Comparison of ENCODE assay signal across 22 mouse cellular contexts in genomic region chr2:158828124-158828523, GRCm38 (mm10). TPM values are rescaled to one million over a fixed set of nuclear protein-coding genes. Genes with fewer than 3 reads are reported as not detected.
A peak's percentile ranks its signal among the peaks of the same experiment; 100 is the strongest.
DNase-seq lines count a peak whose midpoint lies in the region; ATAC-seq and TF ChIP-seq lines count a peak whose summit lies in the region.
"Had no signal": no experiment of that assay in that cellular context is flagged by ENCODE, and none has a peak within 500 bp of the region (broad histone marks: within the 10 kb centered on the region; RNA-seq: fewer than 3 reads in every experiment).

No protein-coding gene starts in this region.

- intact Hi-C loops in heart, adult 2 months (cut with DNase I), result no loop called here

- no peak overlapping the region for H3K4me2 ChIP-seq in heart, embryonic 11.5 days
- H3K4me2 ChIP-seq in liver, postnatal 0 days (ENCODE audit: low read depth, low read length), result no peak overlapping the region
- H3K4me2 ChIP-seq in liver, embryonic 11.5 days, result no peak overlapping the region
- no peak overlapping the region for H3K4me2 ChIP-seq in CH12.LX (ENCODE audit: insufficient read depth, low read depth, poor library complexity, severe bottlenecking)
- H3K4me2 ChIP-seq: hindbrain, embryonic 15.5 days; limb, embryonic 15.5 days; liver, embryonic 15.5 days; midbrain, embryonic 13.5 days had no signal

- no peak overlapping the region for H3K9ac ChIP-seq in heart, adult 2 months (ENCODE audit: low read depth, low read length)
- no peak overlapping the region for H3K9ac ChIP-seq in heart, embryonic 11.5 days (ENCODE audit: low read depth, low read length)
- no peak overlapping the region for H3K9ac ChIP-seq in liver, postnatal 0 days (replicated peaks)
- H3K9ac ChIP-seq in liver, embryonic 11.5 days (ENCODE audit: low read depth, low read length), result no peak overlapping the region
- H3K9ac ChIP-seq in CH12.LX (ENCODE audit: insufficient read depth, low read depth), result no peak overlapping the region
- H3K9ac ChIP-seq: forebrain, postnatal 0 days; hindbrain, embryonic 15.5 days; limb, embryonic 15.5 days; liver, embryonic 15.5 days; midbrain, embryonic 13.5 days had no signal

- no peak for ATAC-seq in heart, embryonic 11.5 days (replicated peaks; ENCODE audit: insufficient number of reproducible peaks, low FRiP score, low TSS enrichment)
- no peak for ATAC-seq in liver, postnatal 0 days
- no peak for ATAC-seq in liver, embryonic 11.5 days (replicated peaks; ENCODE audit: low FRiP score)
- no peak for ATAC-seq in erythroblast, adult 5-6 weeks (replicated peaks; ENCODE audit: low FRiP score, poor library complexity, severe bottlenecking)
- no peak for ATAC-seq in granulocyte monocyte progenitor cell, adult 5-6 weeks (replicated peaks; ENCODE audit: poor library complexity, severe bottlenecking)
- ATAC-seq: forebrain, postnatal 0 days; midbrain, embryonic 13.5 days had no signal

- TF ChIP-seq EP300 in heart, adult 2 months (IDR thresholded peaks at IDR 0.05; ENCODE audit: insufficient read depth, low read depth, low read length), result no peak
- TF ChIP-seq EP300 in liver, postnatal 0 days (IDR thresholded peaks at IDR 0.05; ENCODE audit: low read depth), result no peak
- TF ChIP-seq EP300 in CH12.LX (IDR thresholded peaks at IDR 0.05; ENCODE audit: low read length), result no peak

- no peak overlapping the region for H3K4me3 ChIP-seq in heart, adult 2 months
- no peak overlapping the region for H3K4me3 ChIP-seq in heart, embryonic 11.5 days (ENCODE audit: low read depth, low read length)
- no peak overlapping the region for H3K4me3 ChIP-seq in liver, postnatal 0 days (ENCODE audit: low read depth, low read length)
- no peak overlapping the region for H3K4me3 ChIP-seq in liver, embryonic 11.5 days (ENCODE audit: low read depth, low read length)
- H3K4me3 ChIP-seq in CH12.LX (replicated peaks in 1 of 3; ENCODE audit: low read depth in 2 of 3, low read length in 2 of 3, poor library complexity in 1 of 3), result no peak overlapping the region
- H3K4me3 ChIP-seq: embryonic facial prominence, embryonic 10.5 days; hindbrain, embryonic 15.5 days; limb, embryonic 15.5 days; liver, embryonic 15.5 days; midbrain, embryonic 13.5 days had no signal

- TF ChIP-seq CTCF in heart, adult 2 months (IDR thresholded peaks at IDR 0.05), result peak; percentile 30; the same call in 1 of the 2 replicates
- peak; percentile 20; the same call in 1 of the 2 replicates for TF ChIP-seq CTCF in liver, postnatal 0 days (IDR thresholded peaks at IDR 0.05; ENCODE audit: low read depth)
- TF ChIP-seq CTCF in CH12.LX (conservative IDR thresholded peaks at IDR 0.05 in 1 of 2, IDR thresholded peaks at IDR 0.05 in 1 of 2; ENCODE audit: low read depth in 2 of 2, low read length in 2 of 2), result peak in 1 of 2 experiments; percentile 57; a peak in 2 of 4 replicates

- H3K79me2 ChIP-seq in heart, adult 2 months (replicated peaks; ENCODE audit: control insufficient read depth, insufficient read depth, low read length), result no peaks in the 10 kb centered on the region
- H3K79me2 ChIP-seq in CH12.LX (replicated peaks; ENCODE audit: control insufficient read depth, extremely low read depth, insufficient read depth, poor library complexity, severe bottlenecking), result no peaks in the 10 kb centered on the region

- no peak for DNase-seq in heart, adult 2 months
- DNase-seq in liver, postnatal 0 days, result no peak
- no peak for DNase-seq in liver, embryonic 11.5 days (ENCODE audit: low spot score)
- DNase-seq in CH12.LX (ENCODE audit: extremely low read depth), result no peak
- DNase-seq in induced T-regulatory cell, adult 2 months (ENCODE audit: low read depth), result peak; percentile 6
- DNase-seq: adrenal gland, postnatal 25 days; B cell, adult 2 months; cerebellum, adult 9-11 months; forebrain, postnatal 0 days; gastrocnemius, postnatal 36 days; heart, postnatal 4 days; kidney, adult 11 months; kidney, postnatal 10 days; layer of hippocampus, postnatal 36 days had no signal

- in situ Hi-C loops in CH12.LX (cut with MboI; ENCODE audit: low pct_ligation_motif_present, low pct_unique_long_range_greater_than_20kb, low sequenced_read_pairs), result no loop called here

- no peaks in the 10 kb centered on the region for H3K9me3 ChIP-seq in heart, embryonic 11.5 days (replicated peaks; ENCODE audit: control insufficient read depth, low read length)
- no peaks in the 10 kb centered on the region for H3K9me3 ChIP-seq in liver, postnatal 0 days (ENCODE audit: low read length)
- no peaks in the 10 kb centered on the region for H3K9me3 ChIP-seq in liver, embryonic 11.5 days (ENCODE audit: control insufficient read depth, low read length)
- H3K9me3 ChIP-seq in CH12.LX (replicated peaks; ENCODE audit: low read length), result no peaks in the 10 kb centered on the region
- H3K9me3 ChIP-seq: embryonic facial prominence, embryonic 10.5 days; hindbrain, embryonic 15.5 days; limb, embryonic 15.5 days; liver, embryonic 15.5 days; midbrain, embryonic 13.5 days had no signal

- 86% methylated on average over 2 of the region's 2 CpGs for WGBS in heart, adult 2 months
- WGBS in heart, embryonic 11.5 days (ENCODE audit: insufficient replicate concordance), result 88% methylated on average over 2 of the region's 2 CpGs
- WGBS in liver, postnatal 0 days (ENCODE audit: insufficient replicate concordance), result 81% methylated on average over 2 of the region's 2 CpGs
- 82% methylated on average over 2 of the region's 2 CpGs for WGBS in liver, embryonic 11.5 days

- no peaks in the 10 kb centered on the region for H3K36me3 ChIP-seq in heart, adult 2 months (ENCODE audit: control insufficient read depth, insufficient read depth, low read length)
- H3K36me3 ChIP-seq in heart, embryonic 11.5 days (ENCODE audit: control insufficient read depth, insufficient read depth, low read length), result peaks cover 21% of the 10 kb centered on the region
- H3K36me3 ChIP-seq in liver, postnatal 0 days (replicated peaks; ENCODE audit: insufficient read depth, low read length), result peaks cover 29% of the 10 kb centered on the region
- peaks cover 15% of the 10 kb centered on the region for H3K36me3 ChIP-seq in liver, embryonic 11.5 days (ENCODE audit: control insufficient read depth, insufficient read depth, low read length)
- H3K36me3 ChIP-seq in CH12.LX (replicated peaks in 1 of 2; ENCODE audit: control insufficient read depth in 1 of 2, insufficient read depth in 1 of 2, low read length in 1 of 2), result peaks cover 62 to 94% of the 10 kb centered on the region in 2 experiments

- H3K27ac ChIP-seq in heart, adult 2 months, result no peak overlapping the region
- H3K27ac ChIP-seq in heart, embryonic 11.5 days (ENCODE audit: low read depth, low read length), result no peak overlapping the region
- no peak overlapping the region for H3K27ac ChIP-seq in liver, postnatal 0 days (ENCODE audit: low read depth)
- H3K27ac ChIP-seq in liver, embryonic 11.5 days (ENCODE audit: low read depth, low read length), result no peak overlapping the region
- H3K27ac ChIP-seq in CH12.LX (ENCODE audit: insufficient read depth, low read depth), result no peak overlapping the region
- H3K27ac ChIP-seq: embryonic facial prominence, embryonic 10.5 days; hindbrain, embryonic 15.5 days; limb, embryonic 15.5 days; liver, embryonic 15.5 days; midbrain, embryonic 13.5 days had no signal

- H3K4me1 ChIP-seq in heart, adult 2 months (ENCODE audit: control insufficient read depth, insufficient read depth, low read length), result peaks cover 1% of the 10 kb centered on the region; the same call in 1 of the 2 replicates
- H3K4me1 ChIP-seq in heart, embryonic 11.5 days (ENCODE audit: control insufficient read depth, insufficient read depth, low read length), result no peaks in the 10 kb centered on the region
- no peaks in the 10 kb centered on the region for H3K4me1 ChIP-seq in liver, postnatal 0 days (ENCODE audit: insufficient read depth)
- no peaks in the 10 kb centered on the region for H3K4me1 ChIP-seq in liver, embryonic 11.5 days (replicated peaks; ENCODE audit: control insufficient read depth, insufficient read depth, low read length)
- H3K4me1 ChIP-seq in CH12.LX (ENCODE audit: control insufficient read depth in 1 of 2, insufficient read depth in 2 of 2), result no peaks in the 10 kb centered on the region
- H3K4me1 ChIP-seq: embryonic facial prominence, embryonic 10.5 days; limb, embryonic 15.5 days; liver, embryonic 15.5 days had no signal

- TF ChIP-seq RAD21 in CH12.LX (IDR thresholded peaks at IDR 0.05; ENCODE audit: low read depth, low read length), result peak; percentile 39

- H3K27me3 ChIP-seq in heart, adult 2 months (ENCODE audit: control insufficient read depth, insufficient read depth, low read length), result no peaks in the 10 kb centered on the region
- no peaks in the 10 kb centered on the region for H3K27me3 ChIP-seq in heart, embryonic 11.5 days (ENCODE audit: control insufficient read depth, insufficient read depth, low read length)
- no peaks in the 10 kb centered on the region for H3K27me3 ChIP-seq in liver, postnatal 0 days (ENCODE audit: insufficient read depth, low read length)
- H3K27me3 ChIP-seq in liver, embryonic 11.5 days (replicated peaks; ENCODE audit: control insufficient read depth, insufficient read depth, low read length), result no peaks in the 10 kb centered on the region
- H3K27me3 ChIP-seq in CH12.LX (replicated peaks), result no peaks in the 10 kb centered on the region
- H3K27me3 ChIP-seq: hindbrain, embryonic 15.5 days; limb, embryonic 15.5 days; liver, embryonic 15.5 days; midbrain, embryonic 13.5 days had no signal

- dilution Hi-C loops in CH12.LX (cut with MboI; ENCODE audit: extremely low pct_ligation_motif_present, extremely low pct_unique_long_range_greater_than_20kb, low sequenced_read_pairs), result no loop called here

- no peak for TF ChIP-seq POLR2A in heart, adult 2 months (IDR thresholded peaks at IDR 0.05; ENCODE audit: insufficient read depth, low read depth, low read length)
- no peak for TF ChIP-seq POLR2A in CH12.LX (IDR thresholded peaks at IDR 0.05; ENCODE audit: low read depth, low read length)

TF ChIP-seq in CH12.LX, 34 proteins besides CTCF, POLR2A, EP300 and RAD21 (continues in another document):
- no peak for TF ChIP-seq TCF12 (IDR thresholded peaks at IDR 0.05; ENCODE audit: low read depth, low read length)
- no peak for TF ChIP-seq SIN3A (IDR thresholded peaks at IDR 0.05; ENCODE audit: low read length)

RNA-seq across cellular contexts. Expression of gene Dhx35, which starts 33.5 kb away (rescaled TPM):
- total RNA-seq in heart, adult 2 months (2021), result 10 to 100 TPM; 15.2 to 17.5 TPM
- polyA plus RNA-seq in heart, adult 2 months (2012; rRNA removed), result 21.6 and 21.9 TPM in 2 replicates
- 14.2 and 15.3 TPM in 2 replicates for polyA plus RNA-seq in heart, embryonic 11.5 days (2014; fragmentation: Nextera tagmentation; extraction: Ambion mirVana)
- polyA plus RNA-seq in liver, postnatal 0 days (2015; fragmentation: Nextera tagmentation; extraction: Ambion mirVana), result 2.7 and 3.6 TPM in 2 replicates
- 11.6 and 13.0 TPM in 2 replicates for polyA plus RNA-seq in liver, embryonic 11.5 days (2014; fragmentation: Nextera tagmentation; extraction: Ambion mirVana)
- 23.7 and 25.3 TPM in 2 replicates for total RNA-seq in CH12.LX (2012; rRNA removed)
- 19.7 and 20.2 TPM in 2 replicates for total RNA-seq in CH12.LX (2014; rRNA removed)
- polyA plus RNA-seq in CH12.LX (2012; ENCODE audit: insufficient read length, low read depth), result 16.7 and 20.2 TPM in 2 replicates
- 3.6 and 5.0 TPM in 2 replicates for total RNA-seq in erythroblast, adult 5-6 weeks (2015; ENCODE audit: low replicate concordance)
- total RNA-seq in erythroblast, adult 5-6 weeks (2017; ENCODE audit: low replicate concordance), result 1.9 and 2.8 TPM in 2 replicates
- 17.0 and 20.9 TPM in 2 replicates for total RNA-seq in granulocyte monocyte progenitor cell, adult 5-6 weeks (2014; fragmentation: Nextera tagmentation)
- total RNA-seq in granulocyte monocyte progenitor cell, adult 5-6 weeks (2017), result 14.3 and 22.0 TPM in 2 replicates
